9 mouse cellular contexts compared by ENCODE assay signal in the genomic region with DNA sequence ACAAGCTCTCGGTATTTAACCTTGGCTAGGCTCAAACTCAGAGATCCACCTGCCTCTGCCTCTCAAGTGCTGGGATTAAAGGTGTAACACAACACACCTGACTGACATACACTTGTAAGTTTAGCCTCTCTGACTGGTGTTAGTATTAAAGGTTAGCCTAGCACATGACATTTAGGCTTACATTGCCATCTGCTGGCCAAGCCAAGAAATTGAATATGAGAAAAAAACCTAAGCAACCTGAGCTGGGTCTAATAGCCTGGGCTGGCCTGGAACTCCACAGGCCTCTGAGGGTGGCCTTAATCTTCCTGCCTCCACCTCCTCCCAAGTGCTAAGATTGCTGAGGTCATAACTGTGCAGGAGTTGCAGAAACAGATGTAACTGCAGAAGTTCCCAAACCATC. TPM values are rescaled to one million over a fixed set of nuclear protein-coding genes. Genes with fewer than 3 reads are reported as not detected.
A peak's percentile ranks its signal among the peaks of the same experiment; 100 is the strongest.
DNase-seq lines count a peak whose midpoint lies in the region; ATAC-seq lines count a peak whose summit lies in the region.
"Had no signal": no experiment of that assay in that cellular context is flagged by ENCODE, and none has a peak within 500 bp of the region (broad histone marks: within the 10 kb centered on the region; RNA-seq: fewer than 3 reads in every experiment).

No protein-coding gene starts in this region.

- peak; percentile 58 to 64 for DNase-seq in right cerebral cortex, postnatal 10 days (ENCODE audit: low spot score in 2 of 2)
- DNase-seq in right cerebral cortex, postnatal 25 days = no peak
- peak; percentile 60 for DNase-seq in embryonic facial prominence, embryonic 10.5 days (ENCODE audit: low spot score)

- no peak overlapping the region for H3K4me3 ChIP-seq in embryonic facial prominence, embryonic 10.5 days
- no peak overlapping the region for H3K4me3 ChIP-seq in hindbrain, embryonic 16.5 days (ENCODE audit: low read length)
- no peak overlapping the region for H3K4me3 ChIP-seq in limb, embryonic 13.5 days
- H3K4me3 ChIP-seq in midbrain, embryonic 16.5 days (ENCODE audit: low read depth, low read length) = no peak overlapping the region
- H3K4me3 ChIP-seq: erythroblast, embryonic 14.5 days had no signal

- H3K27me3 ChIP-seq in embryonic facial prominence, embryonic 10.5 days (replicated peaks; ENCODE audit: low read depth, poor library complexity, severe bottlenecking) = no peaks in the 10 kb centered on the region
- H3K27me3 ChIP-seq in hindbrain, embryonic 16.5 days (replicated peaks; ENCODE audit: control insufficient read depth, insufficient read depth, low read length) = no peaks in the 10 kb centered on the region
- no peaks in the 10 kb centered on the region for H3K27me3 ChIP-seq in limb, embryonic 13.5 days
- H3K27me3 ChIP-seq in midbrain, embryonic 16.5 days (ENCODE audit: control insufficient read depth, insufficient read depth, low read depth, low read length) = no peaks in the 10 kb centered on the region

- no peak overlapping the region for H3K27ac ChIP-seq in embryonic facial prominence, embryonic 10.5 days (replicated peaks)
- H3K27ac ChIP-seq in hindbrain, embryonic 16.5 days (ENCODE audit: low read depth, low read length) = no peak overlapping the region
- no peak overlapping the region for H3K27ac ChIP-seq in limb, embryonic 13.5 days
- H3K27ac ChIP-seq in midbrain, embryonic 16.5 days (ENCODE audit: low read length) = no peak overlapping the region

- H3K9ac ChIP-seq in hindbrain, embryonic 16.5 days (ENCODE audit: low read depth, low read length) = no peak overlapping the region
- no peak overlapping the region for H3K9ac ChIP-seq in limb, embryonic 13.5 days
- no peak overlapping the region for H3K9ac ChIP-seq in midbrain, embryonic 16.5 days (ENCODE audit: low read depth, low read length)

- peaks cover 11% of the 10 kb centered on the region for H3K36me3 ChIP-seq in embryonic facial prominence, embryonic 10.5 days (replicated peaks)
- H3K36me3 ChIP-seq in hindbrain, embryonic 16.5 days (ENCODE audit: control insufficient read depth, insufficient read depth, low read length) = peaks cover 2% of the 10 kb centered on the region; the same call in 1 of the 2 replicates
- H3K36me3 ChIP-seq in limb, embryonic 13.5 days = peaks cover 5% of the 10 kb centered on the region; the same call in 1 of the 2 replicates
- H3K36me3 ChIP-seq in midbrain, embryonic 16.5 days (ENCODE audit: control insufficient read depth, insufficient read depth, low read length) = peaks cover 3% of the 10 kb centered on the region; the same call in 1 of the 2 replicates

- H3K4me1 ChIP-seq in embryonic facial prominence, embryonic 10.5 days = peaks cover 31% of the 10 kb centered on the region
- H3K4me1 ChIP-seq in hindbrain, embryonic 16.5 days (ENCODE audit: control insufficient read depth, insufficient read depth, low read depth, low read length) = peaks cover 12% of the 10 kb centered on the region
- H3K4me1 ChIP-seq in limb, embryonic 13.5 days = peaks cover 21% of the 10 kb centered on the region
- H3K4me1 ChIP-seq in midbrain, embryonic 16.5 days (ENCODE audit: control insufficient read depth, insufficient read depth, low read length) = peaks cover 29% of the 10 kb centered on the region

- no peaks in the 10 kb centered on the region for H3K9me3 ChIP-seq in embryonic facial prominence, embryonic 10.5 days
- no peaks in the 10 kb centered on the region for H3K9me3 ChIP-seq in hindbrain, embryonic 16.5 days (ENCODE audit: control insufficient read depth, low read length)
- H3K9me3 ChIP-seq in limb, embryonic 13.5 days = no peaks in the 10 kb centered on the region
- H3K9me3 ChIP-seq in midbrain, embryonic 16.5 days (replicated peaks; ENCODE audit: control insufficient read depth, low read length, poor library complexity, severe bottlenecking) = no peaks in the 10 kb centered on the region

- ATAC-seq in activated CD4-positive, CD25-positive, alpha-beta regulatory T cell, adult 4 months = peak; percentile 42
- peak; percentile 41 for ATAC-seq in hindbrain, embryonic 16.5 days
- ATAC-seq in limb, embryonic 13.5 days (ENCODE audit: low FRiP score, low read depth) = peak; percentile 77
- peak; percentile 49 for ATAC-seq in midbrain, embryonic 16.5 days
- no peak for ATAC-seq in erythroid progenitor cell, adult 5-6 weeks (replicated peaks; ENCODE audit: low FRiP score, poor library complexity, severe bottlenecking)

- 57% methylated on average over 1 of the region's 1 CpGs for WGBS in embryonic facial prominence, embryonic 10.5 days
- 51% methylated on average over 1 of the region's 1 CpGs for WGBS in hindbrain, embryonic 16.5 days
- 59% methylated on average over 1 of the region's 1 CpGs for WGBS in limb, embryonic 13.5 days
- 52% methylated on average over 1 of the region's 1 CpGs for WGBS in midbrain, embryonic 16.5 days

- no peak overlapping the region for H3K4me2 ChIP-seq in hindbrain, embryonic 16.5 days (ENCODE audit: low read length)
- H3K4me2 ChIP-seq in limb, embryonic 13.5 days (replicated peaks) = no peak overlapping the region
- no peak overlapping the region for H3K4me2 ChIP-seq in midbrain, embryonic 16.5 days (ENCODE audit: low read length)

RNA-seq across cellular contexts. Expression of gene Gja10, which starts 30.4 kb away (rescaled TPM):
- polyA plus RNA-seq in activated CD4-positive, CD25-positive, alpha-beta regulatory T cell, adult 4 months (2017; shearing (Covaris generic)) = not detected
- 0.07 and 0.16 TPM in 2 replicates for polyA plus RNA-seq in embryonic facial prominence, embryonic 10.5 days (2016; fragmentation: Nextera tagmentation; extraction: Ambion mirVana)
- not detected in 2 replicates for polyA plus RNA-seq in hindbrain, embryonic 16.5 days (2015; fragmentation: Nextera tagmentation; extraction: Ambion mirVana)
- not detected in 2 replicates for polyA plus RNA-seq in limb, embryonic 13.5 days (2015; fragmentation: Nextera tagmentation; extraction: Ambion mirVana)
- polyA plus RNA-seq in midbrain, embryonic 16.5 days (2015; fragmentation: Nextera tagmentation; extraction: Ambion mirVana) = 0.10 TPM in 1 of 2 replicates, not detected in the other
- not detected in 2 replicates for total RNA-seq in erythroid progenitor cell, adult 5-6 weeks (2015; ENCODE audit: low replicate concordance)
- total RNA-seq in erythroid progenitor cell, adult 5-6 weeks (2017; ENCODE audit: low replicate concordance) = not detected in 2 replicates
- polyA plus RNA-seq: erythroblast, embryonic 14.5 days had no signal

RNA-seq across cellular contexts. Expression of gene Casp8ap2, which starts 43.1 kb away (rescaled TPM):
- polyA plus RNA-seq in activated CD4-positive, CD25-positive, alpha-beta regulatory T cell, adult 4 months (2017; shearing (Covaris generic)) = 10 to 100 TPM; 33.8 to 43.7 TPM
- 76.8 TPM in 2 replicates for polyA plus RNA-seq in embryonic facial prominence, embryonic 10.5 days (2016; fragmentation: Nextera tagmentation; extraction: Ambion mirVana)
- 33.0 and 36.5 TPM in 2 replicates for polyA plus RNA-seq in hindbrain, embryonic 16.5 days (2015; fragmentation: Nextera tagmentation; extraction: Ambion mirVana)
- 79.6 and 84.6 TPM in 2 replicates for polyA plus RNA-seq in limb, embryonic 13.5 days (2015; fragmentation: Nextera tagmentation; extraction: Ambion mirVana)
- 33.2 and 43.4 TPM in 2 replicates for polyA plus RNA-seq in midbrain, embryonic 16.5 days (2015; fragmentation: Nextera tagmentation; extraction: Ambion mirVana)
- 50.3 and 51.9 TPM in 2 replicates for total RNA-seq in erythroid progenitor cell, adult 5-6 weeks (2015; ENCODE audit: low replicate concordance)
- 34.3 and 62.1 TPM in 2 replicates for total RNA-seq in erythroid progenitor cell, adult 5-6 weeks (2017; ENCODE audit: low replicate concordance)
